Mouse (Mus musculus) right cerebral cortex, postnatal 4 days (tissue): Measurements from ENCODE around the gene Adgrf1.

ENCODE experiments used
- DNase-seq: peaks from one replicate; pipeline ENCODE4 v3.0.0-alpha.2; 2022

Gene Adgrf1

DNA sequence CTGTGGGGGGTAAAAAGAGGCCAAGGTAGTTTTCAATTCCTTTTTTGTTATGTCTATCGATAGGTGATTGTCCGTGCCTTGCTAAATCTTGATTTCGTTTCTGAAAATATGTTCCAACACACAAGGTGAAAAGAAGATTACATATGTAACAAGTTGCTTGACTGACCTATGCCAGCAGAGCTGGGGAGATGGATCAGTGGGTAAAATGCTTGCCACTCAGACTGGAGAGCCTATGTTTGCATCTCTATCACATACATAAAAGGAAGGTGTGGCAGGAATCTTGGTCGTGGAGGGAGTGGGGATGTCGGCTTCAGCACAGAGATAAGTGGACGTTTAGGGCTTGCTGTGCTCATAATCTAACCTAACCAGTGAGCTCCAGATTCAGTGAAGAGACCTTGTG, 93.8 kb downstream of the Adgrf1 start:
- no peak for DNase-seq

DNA sequence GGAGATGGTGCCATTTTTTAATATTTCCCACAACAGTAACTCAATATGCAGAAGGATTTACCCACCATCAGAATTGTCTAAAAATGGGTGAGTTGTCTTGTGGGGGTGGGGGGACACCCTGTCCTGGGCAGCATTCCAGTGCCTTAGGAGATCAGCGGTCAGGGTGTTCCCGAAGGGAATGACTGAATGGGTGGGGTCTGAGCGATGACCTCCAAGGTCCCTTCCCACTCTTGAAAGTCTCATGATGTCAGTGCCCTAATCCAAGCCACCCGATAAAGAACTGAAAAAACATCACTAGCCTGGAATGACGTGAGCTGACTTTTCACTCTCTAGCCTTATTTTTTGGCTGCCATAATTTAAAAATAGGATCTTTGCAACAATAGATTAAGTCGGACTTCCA, 95.2 kb downstream of the Adgrf1 start:
- no peak for DNase-seq

DNA sequence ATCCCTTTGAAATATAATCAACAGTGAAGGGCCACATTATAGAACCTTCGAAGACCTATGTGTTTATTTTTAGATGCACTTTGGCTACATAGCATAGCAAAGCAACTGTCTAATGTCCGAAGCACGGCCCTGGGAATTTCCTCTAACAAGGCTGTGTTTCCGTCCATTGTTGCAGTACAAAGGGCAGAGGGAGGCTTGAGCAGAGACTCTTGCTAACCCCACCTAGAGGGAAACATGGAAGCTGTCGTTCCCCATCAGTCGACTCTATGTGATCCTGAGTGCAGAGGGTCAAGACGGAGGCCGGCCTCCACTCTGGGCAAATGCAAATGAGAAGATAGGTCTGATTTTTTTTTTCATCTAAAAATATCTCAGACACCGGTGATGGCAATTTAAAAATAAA, 96.4 kb downstream of the Adgrf1 start:
- DNase-seq: no peak

DNA sequence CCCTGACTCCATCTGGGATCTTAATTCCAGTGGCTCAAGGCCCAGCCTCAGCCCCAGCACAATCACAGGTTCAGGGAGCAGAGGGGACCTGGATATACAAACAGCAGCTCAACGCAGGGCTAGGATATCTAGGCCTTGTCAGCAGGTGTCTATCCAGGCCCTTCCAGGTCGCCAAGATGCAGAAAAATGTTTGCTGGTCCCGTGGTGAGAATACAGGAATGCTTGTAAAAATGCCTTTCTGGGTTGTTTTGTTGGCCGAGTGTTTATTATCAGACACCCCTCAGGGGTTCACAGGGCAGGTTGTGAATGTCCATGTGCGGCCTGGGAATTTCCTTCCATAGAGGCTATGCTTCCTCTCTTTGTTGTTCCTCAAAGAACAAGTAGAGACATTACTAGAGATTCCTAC, 98.0 kb downstream of the Adgrf1 start:
- no peak for DNase-seq

DNA sequence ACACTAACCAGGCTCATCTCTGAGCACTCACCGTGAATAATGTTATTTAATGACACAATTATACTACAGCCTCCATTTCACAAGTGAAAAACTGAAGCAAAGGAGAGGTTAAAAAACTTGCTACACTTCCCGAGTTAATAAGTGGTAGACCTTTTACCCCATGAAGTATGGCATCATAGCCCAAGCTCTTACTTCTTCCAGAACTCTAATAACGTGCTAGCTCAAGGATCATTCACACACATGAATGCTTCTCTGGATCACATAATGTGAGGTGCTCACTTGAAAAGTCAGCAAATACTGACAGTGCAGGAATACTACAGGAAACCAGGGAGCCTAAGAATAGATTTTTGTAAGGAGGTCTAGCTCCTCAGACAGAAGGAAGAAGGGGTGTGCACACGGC, 102.5 kb downstream of the Adgrf1 start:
- no peak for DNase-seq

DNA sequence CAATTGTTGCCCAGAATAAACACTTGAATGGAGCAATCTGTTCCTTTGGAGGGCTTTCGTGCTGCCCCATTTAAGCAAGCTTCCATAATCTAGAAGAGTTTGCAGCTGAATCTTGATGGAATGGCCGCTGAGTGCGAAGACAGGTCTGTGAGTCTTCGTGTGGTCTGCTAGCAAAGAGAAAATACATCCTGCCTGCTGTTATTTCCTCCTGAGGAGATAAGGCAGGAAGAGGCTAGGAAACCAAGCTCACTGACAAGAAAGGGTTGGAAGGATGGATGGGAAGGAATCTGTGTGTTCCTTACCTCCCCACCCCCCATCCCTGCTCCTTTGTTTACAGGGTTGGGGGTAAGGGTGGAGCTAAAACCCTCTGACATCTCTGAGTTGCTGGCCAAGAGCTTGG, 103.9 kb downstream of the Adgrf1 start:
- DNase-seq: no peak
